Mouse (Mus musculus) forebrain, embryonic 14.5 days (tissue): ENCODE data around the gene Dpysl5. TPM values are rescaled to one million over a fixed set of nuclear protein-coding genes. Genes with fewer than 3 reads are reported as not detected.
"Not testable (repeated sequence)": the region's sequence is repeated elsewhere in the genome, so short reads cannot be mapped to it uniquely, and the experiment has no call there.

Source experiments
- ATAC-seq: fragments of 200-750 bp; cut with Nextera tagmentation; 2 replicates; pipeline ENCODE4 v1.8.0; 2017; ENCODE audit warnings: mild to moderate bottlenecking, moderate library complexity
- DNase-seq: peaks from one replicate; pipeline ENCODE4 v3.0.0-alpha.2; 2015; ENCODE audit warnings: low spot score
- H3K27ac ChIP-seq: fragments of 300-500 bp; sonication (generic); 2 replicates; pipeline ENCODE4 v1.5.1; 2014; ENCODE audit warnings: low read depth, mild to moderate bottlenecking, control low read depth, low read length, moderate library complexity
- H3K27me3 ChIP-seq: fragments of 300-500 bp; sonication (generic); replicated peaks from 2 replicates; pipeline ENCODE4 v1.6.1; 2014; ENCODE audit warnings: low read length, control low read depth, mixed read lengths; ENCODE audit not compliant: control insufficient read depth, insufficient read depth
- H3K36me3 ChIP-seq: fragments of 300-500 bp; sonication (generic); 2 replicates; pipeline ENCODE4 v1.6.1; 2014; ENCODE audit warnings: low read length, control low read depth; ENCODE audit not compliant: control insufficient read depth, insufficient read depth
- H3K4me1 ChIP-seq: fragments of 300-500 bp; sonication (generic); 2 replicates; pipeline ENCODE4 v1.6.1; 2014; ENCODE audit warnings: antibody characterized with exemption, low read length, control low read depth; ENCODE audit not compliant: control insufficient read depth, insufficient read depth
- H3K4me2 ChIP-seq: fragments of 300-500 bp; sonication (generic); 2 replicates; pipeline ENCODE4 v1.6.1; 2014; ENCODE audit warnings: mild to moderate bottlenecking, control low read depth, low read length
- H3K4me3 ChIP-seq: fragments of 300-500 bp; sonication (generic); 2 replicates; pipeline ENCODE4 v1.5.1; 2014; ENCODE audit warnings: low read depth, low read length, control low read depth
- H3K9ac ChIP-seq: fragments of 300-500 bp; sonication (generic); 2 replicates; pipeline ENCODE4 v1.6.1; 2014; ENCODE audit warnings: mild to moderate bottlenecking, low read length, control low read depth, moderate library complexity
- H3K9me3 ChIP-seq: fragments of 300-500 bp; sonication (generic); replicated peaks from 2 replicates; pipeline ENCODE4 v1.6.1; 2016; ENCODE audit warnings: low read length, control low read depth, mixed read lengths; ENCODE audit not compliant: control insufficient read depth
- WGBS: fragments of 180-500 bp; shearing (Covaris S2); extraction: QIAGEN DNeasy Blood & Tissue Kit; methylation state at CpG from one replicate; pipeline ENCODE4 v1.1.7; 2014; 5-methylcytosine and 5-hydroxymethylcytosine counted together
- polyA plus RNA-seq: library from polyadenylated mRNA; unstranded; fragments of >200 nt; fragmentation: Nextera tagmentation; extraction: Ambion mirVana; gene quantifications from 2 replicates; pipeline ENCODE4 v1.2.1, GENCODE M21; 2014

Dpysl5 gene
- polyA plus RNA-seq, 1 experiment from 2014 or later: 152 TPM

- WGBS: 58% methylated on average over 3 of the region's 3 CpGs
- H3K4me1 ChIP-seq: no peaks in the 10 kb centered on the region
- H3K4me3 ChIP-seq: no peak overlapping the region
- H3K9ac ChIP-seq: no peak overlapping the region
- H3K27ac ChIP-seq: no peak overlapping the region
- H3K9me3 ChIP-seq: no peaks in the 10 kb centered on the region
- H3K36me3 ChIP-seq: no peaks in the 10 kb centered on the region
- H3K27me3 ChIP-seq: no peaks in the 10 kb centered on the region
- DNase-seq: peak; percentile 52
- H3K4me2 ChIP-seq: no peak overlapping the region
- ATAC-seq: no peak
These were observed 24.6 kb upstream of the Dpysl5 start for GRCm38 (mm10) chr5:30686781-30687180.

- Histone ChIP-seq H3K4me1 (no peaks in the 10 kb centered on the region), H3K9me3 (no peaks in the 10 kb centered on the region), H3K27me3 (no peaks in the 10 kb centered on the region), H3K36me3 (no peaks in the 10 kb centered on the region), H3K27ac (no peak overlapping the region), H3K4me3 (no peak overlapping the region), H3K4me2 (no peak overlapping the region), H3K9ac (no peak overlapping the region)
- DNase-seq: no peak
- no peak for ATAC-seq
- WGBS: 86% methylated on average over 8 of the region's 8 CpGs
These were observed 10.9 kb upstream of the Dpysl5 start for GRCm38 (mm10) chr5:30700361-30701000.

GRCm38 (mm10) chr5:30701373-30701772 lies 10.0 kb upstream of the Dpysl5 start:
- DNase-seq, H3K27me3 ChIP-seq, H3K4me2 ChIP-seq, H3K36me3 ChIP-seq, H3K9ac ChIP-seq, H3K4me1 ChIP-seq, H3K4me3 ChIP-seq, H3K27ac ChIP-seq, ATAC-seq, H3K9me3 ChIP-seq: not testable (repeated sequence)
- 33% methylated on average over 4 of the region's 4 CpGs for WGBS

GRCm38 (mm10) chr5:30701866-30702265 lies 9.5 kb upstream of the Dpysl5 start:
- no peaks in the 10 kb centered on the region for H3K27me3 ChIP-seq
- DNase-seq (no peak), ATAC-seq (no peak)
- no peak overlapping the region for H3K4me3 ChIP-seq
- no peaks in the 10 kb centered on the region for H3K36me3 ChIP-seq
- H3K27ac ChIP-seq: no peak overlapping the region
- H3K4me1 ChIP-seq: no peaks in the 10 kb centered on the region
- no peak overlapping the region for H3K4me2 ChIP-seq
- H3K9ac ChIP-seq: no peak overlapping the region
- H3K9me3 ChIP-seq: no peaks in the 10 kb centered on the region
- WGBS: 91% methylated on average over 3 of the region's 3 CpGs

GRCm38 (mm10) chr5:30709744-30710383 lies 1.5 kb upstream of the Dpysl5 start:
- no peak overlapping the region for H3K4me3 ChIP-seq
- H3K9ac ChIP-seq: no peak overlapping the region
- H3K27me3 ChIP-seq: no peaks in the 10 kb centered on the region
- 11% methylated on average over 13 of the region's 13 CpGs for WGBS
- peaks cover 4% of the 10 kb centered on the region; the same call in 1 of the 2 replicates for H3K4me1 ChIP-seq
- H3K27ac ChIP-seq: no peak overlapping the region
- no peaks in the 10 kb centered on the region for H3K9me3 ChIP-seq
- DNase-seq (peak; percentile 94), ATAC-seq (no peak)
- no peaks in the 10 kb centered on the region for H3K36me3 ChIP-seq
- no peak overlapping the region for H3K4me2 ChIP-seq

GRCm38 (mm10) chr5:30710486-30710885 lies 878 bp upstream of the Dpysl5 start:
- Histone ChIP-seq H3K4me3 (peak overlapping the region; percentile 84), H3K4me2 (peak overlapping the region; percentile 89), H3K27me3 (no peaks in the 10 kb centered on the region), H3K4me1 (peaks cover 5% of the 10 kb centered on the region; the same call in 1 of the 2 replicates), H3K9ac (no peak overlapping the region), H3K36me3 (no peaks in the 10 kb centered on the region), H3K27ac (no peak overlapping the region), H3K9me3 (no peaks in the 10 kb centered on the region)
- DNase-seq: peak; percentile 30
- WGBS: 36% methylated on average over 8 of the region's 8 CpGs
- ATAC-seq: no peak

- H3K4me3 ChIP-seq: peak overlapping the region; percentile 84
- no peak for DNase-seq
- H3K9ac ChIP-seq: peak overlapping the region; percentile 96
- H3K4me1 ChIP-seq: peaks cover 10% of the 10 kb centered on the region; the same call in 1 of the 2 replicates
- H3K4me2 ChIP-seq: peak overlapping the region; percentile 89
- peak overlapping the region; percentile 92 for H3K27ac ChIP-seq
- WGBS: under 1% methylated on average over 14 of the region's 14 CpGs
- 0 out of 2 replicates have a peak, but pooled peaks cover 2% of the 10 kb centered on the region for H3K36me3 ChIP-seq
- ATAC-seq: peak; percentile 1
- no peaks in the 10 kb centered on the region for H3K9me3 ChIP-seq
- H3K27me3 ChIP-seq: no peaks in the 10 kb centered on the region
These were observed 632 bp downstream of the Dpysl5 start for GRCm38 (mm10) chr5:30712002-30712390.

- ATAC-seq (peak; percentile 58), DNase-seq (peak; percentile 81)
- Histone ChIP-seq H3K4me3 (peak overlapping the region; percentile 84), H3K4me1 (peaks cover 15% of the 10 kb centered on the region), H3K27me3 (no peaks in the 10 kb centered on the region), H3K36me3 (0 out of 2 replicates have a peak, but pooled peaks cover 2% of the 10 kb centered on the region), H3K27ac (peak overlapping the region; percentile 92), H3K9me3 (no peaks in the 10 kb centered on the region), H3K4me2 (peak overlapping the region; percentile 89), H3K9ac (peak overlapping the region; percentile 96)
- under 1% methylated on average over 42 of the region's 43 CpGs for WGBS
These were observed 1.3 kb downstream of the Dpysl5 start for GRCm38 (mm10) chr5:30712441-30713298.
